Mouse (Mus musculus): ENCODE data around the gene Gm20403. TPM values are rescaled to one million over a fixed set of nuclear protein-coding genes. Genes with fewer than 3 reads are reported as not detected.
"Not testable (repeated sequence)": the region's sequence is repeated elsewhere in the genome, so short reads cannot be mapped to it uniquely, and the experiment has no call there.

Gene Gm20403
- polyA plus RNA-seq, 1 experiment from 2014 or later, result not detected

- Histone ChIP-seq H3K4me2 (no peak overlapping the region), H3K36me3 (no peaks in the 10 kb centered on the region), H3K9me3 (peaks cover 5% of the 10 kb centered on the region; the same call in 1 of the 2 replicates), H3K27ac (no peak overlapping the region), H3K27me3 (no peaks in the 10 kb centered on the region), H3K9ac (replicated peaks) (no peak overlapping the region), H3K4me3 (replicated peaks) (no peak overlapping the region), H3K4me1 (replicated peaks) (no peaks in the 10 kb centered on the region)
- no peak for ATAC-seq (ENCODE audit: insufficient number of reproducible peaks, insufficient read depth, low FRiP score, low TSS enrichment, low read depth)
- 95% methylated on average over 7 of the region's 7 CpGs for WGBS
These were observed 19.7 kb upstream of the Gm20403 start for GRCm38 (mm10) chr12:55006071-55006470.

GRCm38 (mm10) chr12:55004396-55004795, 18.1 kb upstream of the Gm20403 start:
- Histone ChIP-seq H3K27me3 (no peaks in the 10 kb centered on the region), H3K4me1 (replicated peaks) (no peaks in the 10 kb centered on the region), H3K36me3 (no peaks in the 10 kb centered on the region), H3K4me3 (replicated peaks) (no peak overlapping the region), H3K9ac (replicated peaks) (no peak overlapping the region), H3K27ac (no peak overlapping the region), H3K4me2 (no peak overlapping the region), H3K9me3 (peaks cover 5% of the 10 kb centered on the region; the same call in 1 of the 2 replicates)
- no peak for ATAC-seq (ENCODE audit: insufficient number of reproducible peaks, insufficient read depth, low FRiP score, low TSS enrichment, low read depth)
- 89% methylated on average over 3 of the region's 3 CpGs for WGBS

- H3K9ac ChIP-seq (replicated peaks), result no peak overlapping the region
- no peaks in the 10 kb centered on the region for H3K4me1 ChIP-seq (replicated peaks)
- WGBS, result 91% methylated on average over 5 of the region's 5 CpGs
- H3K27me3 ChIP-seq, result no peaks in the 10 kb centered on the region
- no peaks in the 10 kb centered on the region for H3K36me3 ChIP-seq
- no peak overlapping the region for H3K4me2 ChIP-seq
- no peak overlapping the region for H3K27ac ChIP-seq
- H3K9me3 ChIP-seq, result peaks cover 5% of the 10 kb centered on the region; the same call in 1 of the 2 replicates
- H3K4me3 ChIP-seq (replicated peaks), result no peak overlapping the region
- ATAC-seq (ENCODE audit: insufficient number of reproducible peaks, insufficient read depth, low FRiP score, low TSS enrichment, low read depth), result no peak
These were observed 17.5 kb upstream of the Gm20403 start for GRCm38 (mm10) chr12:55003843-55004242.

GRCm38 (mm10) chr12:55002532-55002931, 16.2 kb upstream of the Gm20403 start:
- H3K36me3 ChIP-seq; H3K9ac ChIP-seq (replicated peaks); H3K27me3 ChIP-seq; H3K27ac ChIP-seq; ATAC-seq (ENCODE audit: insufficient number of reproducible peaks, insufficient read depth, low FRiP score, low TSS enrichment, low read depth); H3K4me2 ChIP-seq; H3K9me3 ChIP-seq; H3K4me1 ChIP-seq (replicated peaks); H3K4me3 ChIP-seq (replicated peaks): not testable (repeated sequence)
- WGBS, result 81% methylated on average over 7 of the region's 7 CpGs

- no peaks in the 10 kb centered on the region for H3K9me3 ChIP-seq
- H3K36me3 ChIP-seq, result no peaks in the 10 kb centered on the region
- H3K4me1 ChIP-seq (replicated peaks), result no peaks in the 10 kb centered on the region
- H3K4me2 ChIP-seq, result no peak overlapping the region
- H3K27ac ChIP-seq, result no peak overlapping the region
- WGBS, result 82% methylated on average over 14 of the region's 14 CpGs
- no peaks in the 10 kb centered on the region for H3K27me3 ChIP-seq
- no peak overlapping the region for H3K4me3 ChIP-seq (replicated peaks)
- no peak for ATAC-seq (ENCODE audit: insufficient number of reproducible peaks, insufficient read depth, low FRiP score, low TSS enrichment, low read depth)
- H3K9ac ChIP-seq (replicated peaks), result no peak overlapping the region
These were observed 12.8 kb upstream of the Gm20403 start for GRCm38 (mm10) chr12:54999016-54999690.

- H3K27me3 ChIP-seq, result no peaks in the 10 kb centered on the region
- no peak overlapping the region for H3K9ac ChIP-seq (replicated peaks)
- no peak overlapping the region for H3K27ac ChIP-seq
- no peaks in the 10 kb centered on the region for H3K9me3 ChIP-seq
- no peaks in the 10 kb centered on the region for H3K36me3 ChIP-seq
- H3K4me2 ChIP-seq, result no peak overlapping the region
- no peak overlapping the region for H3K4me3 ChIP-seq (replicated peaks)
- WGBS, result 64% methylated on average over 5 of the region's 5 CpGs
- H3K4me1 ChIP-seq (replicated peaks), result 0 out of 2 replicates have a peak, but pooled peaks cover 3% of the 10 kb centered on the region
- no peak for ATAC-seq (ENCODE audit: insufficient number of reproducible peaks, insufficient read depth, low FRiP score, low TSS enrichment, low read depth)
These were observed 12.1 kb upstream of the Gm20403 start for GRCm38 (mm10) chr12:54998411-54998810.

GRCm38 (mm10) chr12:54996979-54997474, 10.7 kb upstream of the Gm20403 start:
- no peak for ATAC-seq (ENCODE audit: insufficient number of reproducible peaks, insufficient read depth, low FRiP score, low TSS enrichment, low read depth)
- Histone ChIP-seq H3K4me2 (no peak overlapping the region), H3K27me3 (no peaks in the 10 kb centered on the region), H3K27ac (no peak overlapping the region), H3K9me3 (no peaks in the 10 kb centered on the region), H3K9ac (replicated peaks) (no peak overlapping the region), H3K4me3 (replicated peaks) (no peak overlapping the region), H3K36me3 (no peaks in the 10 kb centered on the region), H3K4me1 (replicated peaks) (0 out of 2 replicates have a peak, but pooled peaks cover 3% of the 10 kb centered on the region)
- 81% methylated on average over 6 of the region's 6 CpGs for WGBS

GRCm38 (mm10) chr12:54995965-54996364, 9.6 kb upstream of the Gm20403 start:
- Histone ChIP-seq H3K4me2 (no peak overlapping the region), H3K9me3 (no peaks in the 10 kb centered on the region), H3K27ac (no peak overlapping the region), H3K4me3 (replicated peaks) (no peak overlapping the region), H3K36me3 (no peaks in the 10 kb centered on the region), H3K4me1 (replicated peaks) (0 out of 2 replicates have a peak, but pooled peaks cover 3% of the 10 kb centered on the region), H3K27me3 (no peaks in the 10 kb centered on the region), H3K9ac (replicated peaks) (no peak overlapping the region)
- no peak for ATAC-seq (ENCODE audit: insufficient number of reproducible peaks, insufficient read depth, low FRiP score, low TSS enrichment, low read depth)
- WGBS, result 60% methylated on average over 3 of the region's 3 CpGs

GRCm38 (mm10) chr12:54994418-54994817, 8.1 kb upstream of the Gm20403 start:
- Histone ChIP-seq H3K4me2 (no peak overlapping the region), H3K9me3 (no peaks in the 10 kb centered on the region), H3K4me1 (replicated peaks) (0 out of 2 replicates have a peak, but pooled peaks cover 3% of the 10 kb centered on the region), H3K4me3 (replicated peaks) (no peak overlapping the region), H3K27me3 (no peaks in the 10 kb centered on the region), H3K9ac (replicated peaks) (no peak overlapping the region), H3K36me3 (no peaks in the 10 kb centered on the region), H3K27ac (no peak overlapping the region)
- ATAC-seq (ENCODE audit: insufficient number of reproducible peaks, insufficient read depth, low FRiP score, low TSS enrichment, low read depth), result no peak
- WGBS, result 90% methylated on average over 4 of the region's 4 CpGs

GRCm38 (mm10) chr12:54994068-54994386, 7.7 kb upstream of the Gm20403 start:
- ATAC-seq (ENCODE audit: insufficient number of reproducible peaks, insufficient read depth, low FRiP score, low TSS enrichment, low read depth), result no peak
- WGBS, result 74% methylated on average over 6 of the region's 6 CpGs

GRCm38 (mm10) chr12:54993246-54994067, 7.1 kb upstream of the Gm20403 start:
- no peaks in the 10 kb centered on the region for H3K36me3 ChIP-seq
- no peak overlapping the region for H3K4me2 ChIP-seq
- no peak overlapping the region for H3K4me3 ChIP-seq (replicated peaks)
- 45% methylated on average over 16 of the region's 16 CpGs for WGBS
- 0 out of 2 replicates have a peak, but pooled peaks cover 3% of the 10 kb centered on the region for H3K4me1 ChIP-seq (replicated peaks)
- ATAC-seq (ENCODE audit: insufficient number of reproducible peaks, insufficient read depth, low FRiP score, low TSS enrichment, low read depth), result no peak
- no peaks in the 10 kb centered on the region for H3K9me3 ChIP-seq
- no peak overlapping the region for H3K9ac ChIP-seq (replicated peaks)
- H3K27ac ChIP-seq, result no peak overlapping the region
- H3K27me3 ChIP-seq, result no peaks in the 10 kb centered on the region

More at GRCm38 (mm10) chr12:54994068-54994386, 7.7 kb upstream of the Gm20403 start:
- no peak overlapping the region for H3K9ac ChIP-seq (replicated peaks)
- H3K4me2 ChIP-seq, result no peak overlapping the region
- no peaks in the 10 kb centered on the region for H3K36me3 ChIP-seq
- no peak overlapping the region for H3K4me3 ChIP-seq (replicated peaks)
- H3K4me1 ChIP-seq (replicated peaks), result 0 out of 2 replicates have a peak, but pooled peaks cover 3% of the 10 kb centered on the region
- no peaks in the 10 kb centered on the region for H3K9me3 ChIP-seq
- no peaks in the 10 kb centered on the region for H3K27me3 ChIP-seq
- H3K27ac ChIP-seq, result no peak overlapping the region

Measured in limb, embryonic 12.5 days (tissue).